Mouse (Mus musculus) liver, embryonic 14.5 days (tissue): ENCODE measurements around the gene Prpf38b. TPM values are rescaled to one million over a fixed set of nuclear protein-coding genes. Genes with fewer than 3 reads are reported as not detected.

ENCODE experiments used
- ATAC-seq: fragments of 200-750 bp; cut with Nextera tagmentation; 2 replicates; pipeline ENCODE4 v1.8.0; 2017; ENCODE audit warnings: moderate number of reproducible peaks, mild to moderate bottlenecking, moderate library complexity; ENCODE audit not compliant: insufficient read depth
- DNase-seq, 3 experiments: peaks; one replicate each; pipeline ENCODE4 v3.0.0-alpha.2; 2012 to 2013; ENCODE audit warnings: low read depth in 3 of 3, low spot score in 3 of 3
- H3K27ac ChIP-seq: fragments of 300-500 bp; sonication (generic); 2 replicates; pipeline ENCODE4 v1.5.1; 2014; ENCODE audit warnings: moderate library complexity, mild to moderate bottlenecking, control low read depth, inconsistent platforms
- H3K27me3 ChIP-seq: fragments of 300-500 bp; sonication (generic); 2 replicates; pipeline ENCODE4 v1.6.1; 2014; ENCODE audit warnings: mild to moderate bottlenecking, low read length, moderate library complexity; ENCODE audit not compliant: control insufficient read depth, insufficient read depth
- H3K36me3 ChIP-seq: fragments of 300-500 bp; sonication (generic); replicated peaks from 2 replicates; pipeline ENCODE4 v1.6.1; 2014; ENCODE audit warnings: low read depth; ENCODE audit not compliant: control insufficient read depth, insufficient read depth
- H3K4me1 ChIP-seq, 2 experiments: fragments of 200-500 bp in 1 of 2; fragments of 300-500 bp in 1 of 2; sonication (generic) in 1 of 2; replicated peaks; 2 replicates each; pipeline ENCODE4 v1.6.1; 2012 to 2014; ENCODE audit warnings: antibody characterized with exemption in 1 of 2, inconsistent platforms in 1 of 2, low read length in 1 of 2; ENCODE audit not compliant: control insufficient read depth in 2 of 2, insufficient read depth in 2 of 2
- H3K4me2 ChIP-seq: fragments of 300-500 bp; sonication (generic); 2 replicates; pipeline ENCODE4 v1.6.1; 2014; ENCODE audit warnings: low read depth, mild to moderate bottlenecking, control low read depth, moderate library complexity
- H3K4me3 ChIP-seq, 2 experiments: fragments of 200-500 bp in 1 of 2; fragments of 300-500 bp in 1 of 2; sonication (generic) in 1 of 2; 2 replicates each; pipeline ENCODE4 v1.5.1; 2012 to 2014; ENCODE audit warnings: low read depth in 2 of 2, low read length in 2 of 2, mild to moderate bottlenecking in 2 of 2, control low read depth in 1 of 2, inconsistent platforms in 1 of 2, moderate library complexity in 1 of 2; ENCODE audit not compliant: insufficient read depth in 1 of 2
- H3K9ac ChIP-seq: fragments of 300-500 bp; sonication (generic); replicated peaks from 2 replicates; pipeline ENCODE4 v1.6.1; 2014; ENCODE audit warnings: mild to moderate bottlenecking, control low read depth, moderate library complexity
- H3K9me3 ChIP-seq: fragments of 300-500 bp; sonication (generic); 2 replicates; pipeline ENCODE4 v1.6.1; 2016; ENCODE audit warnings: low read length, mixed read lengths; ENCODE audit not compliant: control insufficient read depth
- CTCF ChIP-seq: IDR thresholded peaks from 2 replicates; pipeline ENCODE4 v1.5.1; 2016; ENCODE audit warnings: antibody characterized with exemption, low read depth, control low read depth
- EP300 ChIP-seq: IDR thresholded peaks from 2 replicates; pipeline ENCODE4 v1.6.1; 2016; ENCODE audit warnings: antibody characterized with exemption, low read depth
- WGBS: fragments of 180-500 bp; shearing (Covaris S2); extraction: QIAGEN DNeasy Blood & Tissue Kit; methylation state at CpG from one replicate; pipeline ENCODE4 v1.1.7; 2014; ENCODE audit not compliant: insufficient replicate concordance; 5-methylcytosine and 5-hydroxymethylcytosine counted together
- polyA plus RNA-seq, 2 experiments: library from polyadenylated mRNA; depleted of rRNA in 1 of 2; stranded (reverse) in 1 of 2; unstranded in 1 of 2; fragments of >200 nt; fragmentation: Nextera tagmentation in 1 of 2; extraction: Ambion mirVana in 1 of 2; gene quantifications; 2 replicates each; pipeline versions ENCODE4 v1.2.1 to v1.2.3; 2012 to 2014

Prpf38b gene
- polyA plus RNA-seq, 2 experiments: 20.2 to 47.5 TPM

DNA sequence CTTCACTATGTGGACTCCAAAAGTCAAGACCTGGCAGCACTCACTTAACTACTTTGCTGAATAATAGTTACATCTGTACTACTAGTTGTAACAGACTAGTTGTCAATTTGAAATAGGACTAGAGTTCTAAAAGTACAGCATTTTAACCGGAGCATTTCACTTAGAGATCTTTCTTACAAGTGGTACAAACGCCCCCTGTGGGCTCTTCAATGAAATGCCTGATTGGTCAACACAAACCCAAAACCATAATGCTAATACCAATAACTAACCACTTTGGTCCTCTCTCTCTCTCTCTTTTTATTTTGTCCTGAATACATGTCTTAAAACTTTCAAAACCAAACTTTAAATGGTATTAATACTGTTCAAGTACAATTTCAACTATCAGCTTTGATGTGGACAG is 9.5 kb downstream of the Prpf38b start:
- H3K4me2 ChIP-seq: no peak overlapping the region
- peaks cover 43% of the 10 kb centered on the region for H3K36me3 ChIP-seq
- ATAC-seq (no peak), DNase-seq (no peak)
- H3K9ac ChIP-seq: no peak overlapping the region
- H3K4me3 ChIP-seq: no peak overlapping the region
- H3K27ac ChIP-seq: no peak overlapping the region
- TF ChIP-seq CTCF (no peak), EP300 (no peak)
- H3K9me3 ChIP-seq: no peaks in the 10 kb centered on the region
- WGBS: 38% methylated on average over 2 of the region's 2 CpGs
- H3K4me1 ChIP-seq: no peaks in the 10 kb centered on the region
- H3K27me3 ChIP-seq: no peaks in the 10 kb centered on the region

DNA sequence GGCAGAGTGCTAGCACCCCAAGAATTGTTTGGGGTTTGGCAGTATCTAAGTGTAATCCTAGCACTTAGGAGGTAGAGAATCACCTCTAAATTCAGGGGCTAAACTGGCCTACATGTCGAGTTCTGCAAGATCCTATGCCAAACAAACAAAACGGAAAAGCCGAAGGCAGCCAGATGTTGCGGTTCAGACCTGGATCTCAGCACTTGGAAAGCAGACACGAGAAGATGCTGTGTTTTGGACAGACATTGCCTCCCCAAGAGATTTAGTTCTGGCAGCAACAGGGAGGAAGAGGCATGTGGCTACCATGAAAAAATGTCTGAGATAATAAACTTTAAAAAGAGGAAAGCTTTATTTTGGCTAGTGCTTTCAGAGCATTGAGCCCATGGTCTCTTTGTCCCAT is 10.8 kb downstream of the Prpf38b start:
- Histone ChIP-seq H3K27me3 (no peaks in the 10 kb centered on the region), H3K4me2 (no peak overlapping the region), H3K9ac (no peak overlapping the region), H3K9me3 (no peaks in the 10 kb centered on the region), H3K4me1 (no peaks in the 10 kb centered on the region), H3K36me3 (peaks cover 32% of the 10 kb centered on the region), H3K4me3 (no peak overlapping the region), H3K27ac (no peak overlapping the region)
- WGBS: 81% methylated on average over 5 of the region's 5 CpGs
- no peak for ATAC-seq
- TF ChIP-seq EP300 (no peak), CTCF (no peak)
- no peak for DNase-seq

DNA sequence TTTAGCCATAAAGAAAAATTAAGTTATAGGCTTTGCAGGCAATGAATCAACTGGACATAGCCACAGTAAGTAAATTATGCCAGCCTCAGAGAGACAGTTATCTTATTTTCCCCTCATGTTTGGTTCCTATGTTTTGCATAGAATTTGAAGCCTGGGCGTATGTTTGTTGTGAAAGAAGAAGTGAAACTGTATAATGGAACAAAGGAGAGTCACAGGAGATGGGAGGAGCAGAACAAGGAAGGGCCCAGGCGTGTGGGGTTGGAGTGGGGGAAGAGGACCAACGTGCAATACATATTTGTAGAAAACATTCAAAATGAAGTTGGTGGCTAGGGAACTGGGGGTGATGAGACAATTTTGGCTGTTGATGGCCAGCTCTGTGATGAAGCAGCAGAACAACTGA is 11.4 kb downstream of the Prpf38b start:
- ATAC-seq: no peak
- 70% methylated on average over 3 of the region's 3 CpGs for WGBS
- Histone ChIP-seq H3K36me3 (peaks cover 27% of the 10 kb centered on the region), H3K4me2 (no peak overlapping the region), H3K9ac (no peak overlapping the region), H3K4me3 (no peak overlapping the region), H3K4me1 (no peaks in the 10 kb centered on the region), H3K27me3 (no peaks in the 10 kb centered on the region), H3K27ac (no peak overlapping the region), H3K9me3 (no peaks in the 10 kb centered on the region)
- TF ChIP-seq EP300 (no peak), CTCF (no peak)
- no peak for DNase-seq

DNA sequence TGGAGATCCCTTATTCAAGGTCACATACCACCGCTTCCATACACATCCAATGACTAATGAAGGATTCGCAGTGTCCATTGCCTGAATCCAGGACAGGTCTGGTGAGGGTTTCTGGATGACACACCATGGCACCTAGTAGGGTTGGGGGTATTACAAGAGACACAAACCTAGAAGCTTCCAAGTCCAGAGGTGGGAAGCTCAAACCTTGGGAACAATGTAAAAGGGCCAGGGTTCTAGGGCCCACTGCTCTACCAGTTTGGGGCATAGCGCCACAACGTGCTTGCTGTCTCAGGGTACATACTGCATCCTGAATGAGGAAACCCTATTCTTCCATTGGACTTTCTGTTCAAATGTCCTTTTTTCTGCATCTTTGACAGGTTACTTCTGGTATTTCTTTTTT is 12.9 kb downstream of the Prpf38b start:
- DNase-seq: no peak
- Histone ChIP-seq H3K9ac (no peak overlapping the region), H3K4me3 (no peak overlapping the region), H3K9me3 (no peaks in the 10 kb centered on the region), H3K4me1 (no peaks in the 10 kb centered on the region), H3K4me2 (no peak overlapping the region), H3K27ac (no peak overlapping the region), H3K27me3 (no peaks in the 10 kb centered on the region), H3K36me3 (peaks cover 11% of the 10 kb centered on the region)
- no peak for ATAC-seq
- TF ChIP-seq CTCF: no peak
- WGBS: 86% methylated on average over 4 of the region's 4 CpGs

DNA sequence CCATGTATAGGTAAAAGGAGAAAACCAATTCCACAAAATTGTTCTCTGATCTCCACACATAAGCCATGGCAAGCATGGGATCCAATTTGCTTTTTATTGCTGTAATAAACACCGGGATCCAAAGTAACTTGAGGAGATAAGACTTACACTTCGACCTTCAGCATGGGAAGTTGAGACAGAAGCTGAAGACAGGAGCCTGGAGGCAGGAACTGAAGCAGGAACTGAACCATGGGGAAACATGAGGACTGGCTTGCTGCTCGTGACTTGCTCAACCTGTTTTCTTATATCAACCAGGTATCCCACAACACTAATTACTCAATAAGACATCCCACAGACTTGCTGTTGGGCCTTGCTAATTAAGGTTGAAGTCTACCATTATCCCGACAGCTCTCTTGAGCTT is 18.6 kb downstream of the Prpf38b start:
- no peak for TF ChIP-seq EP300
- TF ChIP-seq CTCF: no peak
- no peaks in the 10 kb centered on the region for H3K9me3 ChIP-seq
- H3K27me3 ChIP-seq: no peaks in the 10 kb centered on the region
- DNase-seq (no peak), ATAC-seq (no peak)
- no peaks in the 10 kb centered on the region for H3K36me3 ChIP-seq
- H3K27ac ChIP-seq: no peak overlapping the region
- 51% methylated on average over 4 of the region's 4 CpGs for WGBS
- H3K9ac ChIP-seq: no peak overlapping the region
- H3K4me2 ChIP-seq: no peak overlapping the region
- no peaks in the 10 kb centered on the region for H3K4me1 ChIP-seq
- H3K4me3 ChIP-seq: no peak overlapping the region
